Mouse (Mus musculus) megakaryocyte, embryonic 14.5 days (primary cell): ENCODE results near the gene Aar2.

ENCODE experiments used
- FLI1 ChIP-seq: IDR thresholded peaks from 2 replicates; pipeline ENCODE4 v1.6.1; 2012; ENCODE audit warnings: low read length, inconsistent platforms, mixed read lengths
- GATA1 ChIP-seq: IDR thresholded peaks from 3 replicates; pipeline ENCODE4 v1.6.1; 2012; ENCODE audit warnings: mixed read lengths, low read length, inconsistent platforms, borderline replicate concordance

GRCm38 (mm10) chr2:156616513-156616912, 69.1 kb downstream of the Aar2 start:
- no peak for TF ChIP-seq FLI1
- no peak for TF ChIP-seq GATA1
